Mouse (Mus musculus): ENCODE measurements around the gene Gm29735. TPM values are rescaled to one million over a fixed set of nuclear protein-coding genes. Genes with fewer than 3 reads are reported as not detected.
"Not testable (repeated sequence)": the region's sequence is repeated elsewhere in the genome, so short reads cannot be mapped to it uniquely, and the experiment has no call there.

Gm29735 gene
- total RNA-seq, 2 experiments from 2014 or later = not detected

DNA sequence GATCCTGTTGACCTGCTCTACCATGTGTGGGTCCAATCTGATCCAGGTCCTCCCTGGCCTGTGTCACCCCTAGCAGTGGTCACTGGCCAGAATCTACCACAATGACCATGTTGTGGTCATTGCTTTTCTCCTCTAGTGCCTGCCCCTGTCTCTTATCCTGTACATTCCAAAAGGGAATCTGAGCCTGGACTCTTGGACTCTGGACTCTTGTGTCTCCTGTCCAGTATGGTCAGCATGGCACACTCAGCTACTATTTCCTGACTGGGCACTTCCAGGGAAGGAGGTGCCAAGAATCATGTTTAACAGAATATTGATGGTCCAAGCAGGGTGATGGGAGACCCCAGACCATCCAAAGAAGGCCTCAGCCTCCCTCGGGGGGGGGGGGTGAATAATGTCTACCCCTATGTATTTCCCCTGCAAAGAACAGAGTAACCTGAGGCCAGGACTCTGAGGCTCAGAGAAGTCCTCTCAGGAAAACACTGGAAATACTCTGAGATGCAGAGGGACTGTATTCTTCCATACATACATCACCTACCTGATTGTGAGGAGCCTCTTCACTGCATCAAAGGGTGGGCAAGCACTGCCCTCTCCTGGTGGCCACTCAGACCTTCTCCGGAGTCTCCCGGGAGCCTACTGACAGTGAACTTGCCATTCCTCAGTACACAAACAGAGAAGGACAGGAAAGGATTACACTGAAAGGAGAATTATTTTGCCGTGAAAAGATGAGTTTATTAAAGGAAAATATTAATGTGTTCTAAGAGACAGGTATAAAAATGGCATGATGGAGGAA is 22.5 kb downstream of the Gm29735 start:
- no peak for ATAC-seq (replicated peaks; ENCODE audit: poor library complexity)

DNA sequence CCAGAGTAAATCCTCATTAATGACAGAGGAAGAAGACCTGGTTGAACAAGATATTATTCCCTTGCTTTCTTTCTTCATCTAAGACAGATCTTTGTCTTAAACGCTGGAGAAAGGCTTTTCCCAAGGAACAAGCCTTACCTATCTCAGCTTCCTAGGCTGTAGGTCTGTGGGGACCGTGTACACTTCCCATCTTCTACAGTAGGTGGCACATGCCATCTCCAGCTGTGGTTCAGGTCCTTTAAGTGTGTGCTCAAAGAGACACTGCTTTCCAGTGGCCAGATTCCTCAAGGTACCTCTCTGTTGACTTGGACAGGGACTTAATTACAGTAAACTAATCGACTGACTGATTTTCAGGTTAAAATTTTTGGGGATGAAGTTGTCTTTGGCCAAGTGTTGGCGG is 28.1 kb downstream of the Gm29735 start:
- ATAC-seq (replicated peaks; ENCODE audit: poor library complexity) = no peak

DNA sequence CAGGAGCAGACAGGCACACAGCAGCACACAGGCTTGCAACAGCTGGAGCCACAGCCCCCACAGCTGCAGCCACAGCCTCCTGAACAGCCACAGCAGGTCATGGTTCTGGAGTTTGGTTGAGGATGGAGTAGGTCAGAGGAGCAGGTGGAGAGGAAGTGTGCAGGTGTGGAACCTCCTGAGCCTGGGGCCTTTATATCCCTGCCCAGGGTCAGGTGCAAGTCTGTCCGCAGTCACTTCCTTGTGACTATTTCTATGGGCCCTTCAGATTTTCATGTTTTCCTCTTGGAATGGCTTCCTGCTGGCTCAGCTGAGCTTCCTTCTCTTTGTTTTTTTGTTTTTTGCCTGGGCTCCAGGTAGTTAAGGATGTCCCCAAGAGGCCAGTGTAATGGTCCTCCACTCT is 36.3 kb downstream of the Gm29735 start, which contains the start of gene Gm45618:
TSS of gene Gm45618 (minus strand) at position 101 of the 400 bp plus-strand sequence.
- ATAC-seq (replicated peaks; ENCODE audit: poor library complexity) = not testable (repeated sequence)

DNA sequence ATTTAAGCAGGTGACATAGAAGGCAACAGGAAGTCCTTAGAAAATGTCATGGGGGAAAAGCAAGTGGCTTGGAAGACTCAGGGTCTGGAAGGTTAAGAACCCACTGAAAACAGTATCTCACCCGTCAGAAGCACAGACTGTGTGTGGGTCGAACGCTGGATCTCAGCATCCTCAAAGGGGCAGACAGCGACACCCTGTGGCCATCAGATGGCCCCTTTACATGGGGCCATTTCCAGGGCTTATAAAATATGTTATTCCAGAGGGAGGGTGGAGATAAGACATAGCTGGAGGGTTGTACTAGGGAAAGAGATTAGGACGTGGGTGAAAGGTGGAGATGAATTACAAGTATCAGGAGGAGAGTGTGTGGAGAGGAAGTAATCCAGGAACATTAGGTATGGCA is 37.3 kb downstream of the Gm29735 start:
- peak; percentile 64 for ATAC-seq (replicated peaks; ENCODE audit: poor library complexity)

Other genes with a start within 250 kb of the Gm29735 start
- gene Tollip, start 238.6 kb downstream of the Gm29735 start, total RNA-seq (2015) = 26.9 and 27.8 TPM in 2 replicates
- 26.6 and 30.6 TPM in 2 replicates for gene Tollip, start 238.6 kb downstream of the Gm29735 start, total RNA-seq (2017)
- gene Brsk2, start 207.4 kb downstream of the Gm29735 start, total RNA-seq (2015) = not detected in 2 replicates
- gene Brsk2, start 207.4 kb downstream of the Gm29735 start, total RNA-seq (2017) = 0.12 TPM in 1 of 2 replicates, not detected in the other
- gene Mob2, start 96.0 kb downstream of the Gm29735 start, total RNA-seq (2015) = 45.3 and 45.9 TPM in 2 replicates
- 45.9 and 47.1 TPM in 2 replicates for gene Mob2, start 96.0 kb downstream of the Gm29735 start, total RNA-seq (2017)
- 0.12 TPM in 1 of 2 replicates, not detected in the other for gene Dusp8, start 61.3 kb downstream of the Gm29735 start, total RNA-seq (2015)
- not detected in 2 replicates for gene Dusp8, start 61.3 kb downstream of the Gm29735 start, total RNA-seq (2017)
- not detected in 2 replicates for gene Gm45618, start 36.4 kb downstream of the Gm29735 start, total RNA-seq (2015)
- gene Gm45618, start 36.4 kb downstream of the Gm29735 start, total RNA-seq (2017) = not detected in 2 replicates
- gene Gm39115, start 21.1 kb downstream of the Gm29735 start, total RNA-seq (2015) = not detected in 2 replicates
- not detected in 2 replicates for gene Gm39115, start 21.1 kb downstream of the Gm29735 start, total RNA-seq (2017)
- gene Gm45337, start 12.5 kb downstream of the Gm29735 start, total RNA-seq (2015) = not detected in 2 replicates
- gene Gm45337, start 12.5 kb downstream of the Gm29735 start, total RNA-seq (2017) = not detected in 2 replicates
- gene Gm4553, start 8.6 kb upstream of the Gm29735 start, total RNA-seq (2015) = not detected in 2 replicates
- gene Gm4553, start 8.6 kb upstream of the Gm29735 start, total RNA-seq (2017) = not detected in 2 replicates
- gene Krtap5-2, start 18.9 kb upstream of the Gm29735 start, total RNA-seq (2015) = not detected in 2 replicates
- gene Krtap5-2, start 18.9 kb upstream of the Gm29735 start, total RNA-seq (2017) = not detected in 2 replicates
- gene Gm10153, start 33.3 kb upstream of the Gm29735 start, total RNA-seq (2015) = not detected in 2 replicates
- gene Gm10153, start 33.3 kb upstream of the Gm29735 start, total RNA-seq (2017) = not detected in 2 replicates
- not detected in 2 replicates for gene Krtap5-3, start 44.3 kb upstream of the Gm29735 start, total RNA-seq (2015)
- gene Krtap5-3, start 44.3 kb upstream of the Gm29735 start, total RNA-seq (2017) = not detected in 2 replicates
- gene Gm7579, start 54.7 kb upstream of the Gm29735 start, total RNA-seq (2015) = not detected in 2 replicates
- not detected in 2 replicates for gene Gm7579, start 54.7 kb upstream of the Gm29735 start, total RNA-seq (2017)
- gene Krtap5-5, start 72.9 kb upstream of the Gm29735 start, total RNA-seq (2015) = not detected in 2 replicates
- gene Krtap5-5, start 72.9 kb upstream of the Gm29735 start, total RNA-seq (2017) = not detected in 2 replicates
- gene Gm40460, start 84.0 kb upstream of the Gm29735 start, total RNA-seq (2015) = not detected in 2 replicates
- not detected in 2 replicates for gene Gm40460, start 84.0 kb upstream of the Gm29735 start, total RNA-seq (2017)
- not detected in 2 replicates for gene Gm2431, start 101.2 kb upstream of the Gm29735 start, total RNA-seq (2015)
- not detected in 2 replicates for gene Gm2431, start 101.2 kb upstream of the Gm29735 start, total RNA-seq (2017)
- gene Gm4559, start 117.2 kb upstream of the Gm29735 start, total RNA-seq (2015) = not detected in 2 replicates
- gene Gm4559, start 117.2 kb upstream of the Gm29735 start, total RNA-seq (2017) = not detected in 2 replicates
- not detected in 2 replicates for gene Krtap5-1, start 140.0 kb upstream of the Gm29735 start, total RNA-seq (2015)
- gene Krtap5-1, start 140.0 kb upstream of the Gm29735 start, total RNA-seq (2017) = not detected in 2 replicates
- not detected in 2 replicates for gene Krtap5-4, start 146.4 kb upstream of the Gm29735 start, total RNA-seq (2015)
- not detected in 2 replicates for gene Krtap5-4, start 146.4 kb upstream of the Gm29735 start, total RNA-seq (2017)
- gene Ifitm10, start 216.6 kb upstream of the Gm29735 start, total RNA-seq (2015) = not detected in 2 replicates
- not detected in 2 replicates for gene Ifitm10, start 216.6 kb upstream of the Gm29735 start, total RNA-seq (2017)
- not detected in 2 replicates for gene Gm49369, start 225.6 kb upstream of the Gm29735 start, total RNA-seq (2015)
- 25.2 and 59.0 TPM in 2 replicates for gene Gm49369, start 225.6 kb upstream of the Gm29735 start, total RNA-seq (2017)
- 115 and 133 TPM in 2 replicates for gene Ctsd, start 230.9 kb upstream of the Gm29735 start, total RNA-seq (2015)
- 129 and 170 TPM in 2 replicates for gene Ctsd, start 230.9 kb upstream of the Gm29735 start, total RNA-seq (2017)

Data from megakaryocyte progenitor cell, adult 5-6 weeks (primary cell).